Mouse (Mus musculus) layer of hippocampus, postnatal 10 days (tissue): Measurements from ENCODE around the gene Itpr2. TPM values are rescaled to one million over a fixed set of nuclear protein-coding genes. Genes with fewer than 3 reads are reported as not detected.

Source experiments
- total RNA-seq, 2 experiments: library from RNA; stranded (reverse); gene quantifications; 2 replicates each; pipeline ENCODE4 v1.2.3; 2021

Gene Itpr2
- total RNA-seq, 2 experiments from 2014 or later, result 27.2 to 28.7 TPM

Other genes with a start within 250 kb of the Itpr2 start
- gene Fgfr1op2, start 75.0 kb upstream of the Itpr2 start, total RNA-seq, result 10 to 100 TPM; 54.6 to 58.8 TPM
- 10 to 100 TPM; 37.6 to 41.0 TPM for gene Ints13, start 75.6 kb upstream of the Itpr2 start, total RNA-seq
- gene Med21, start 140.3 kb upstream of the Itpr2 start, total RNA-seq, result 10 to 100 TPM; 41.1 to 46.1 TPM
- 10 to 100 TPM; 38.8 to 42.2 TPM for gene Tm7sf3, start 140.6 kb upstream of the Itpr2 start, total RNA-seq
- 10 to 100 TPM; 19.2 to 22.9 TPM for gene Stk38l, start 222.8 kb upstream of the Itpr2 start, total RNA-seq